Mouse (Mus musculus) neural tube, embryonic 11.5 days (tissue): ENCODE results near the gene Tbx6. TPM values are rescaled to one million over a fixed set of nuclear protein-coding genes. Genes with fewer than 3 reads are reported as not detected.
A peak's percentile ranks its signal among the peaks of the same experiment; 100 is the strongest.

Source experiments
- ATAC-seq: fragments of 200-750 bp; cut with Nextera tagmentation; 2 replicates; pipeline ENCODE4 v1.8.0; 2017; ENCODE audit warnings: moderate number of reproducible peaks, mild to moderate bottlenecking, moderate TSS enrichment, moderate library complexity; ENCODE audit not compliant: insufficient read depth, low FRiP score, low TSS enrichment
- DNase-seq: peaks from one replicate; pipeline ENCODE4 v3.0.0-alpha.2; 2015; ENCODE audit warnings: low spot score
- H3K27ac ChIP-seq: fragments of 300-500 bp; sonication (generic); 2 replicates; pipeline ENCODE4 v1.5.1; 2014; ENCODE audit warnings: low read depth, mild to moderate bottlenecking, low read length
- H3K27me3 ChIP-seq: fragments of 300-500 bp; sonication (generic); 2 replicates; pipeline ENCODE4 v1.6.1; 2014; ENCODE audit warnings: mild to moderate bottlenecking, low read length, mixed read lengths; ENCODE audit not compliant: control insufficient read depth, insufficient read depth
- H3K36me3 ChIP-seq: fragments of 300-500 bp; sonication (generic); 2 replicates; pipeline ENCODE4 v1.6.1; 2014; ENCODE audit warnings: mild to moderate bottlenecking, low read length, moderate library complexity, mixed read lengths; ENCODE audit not compliant: control insufficient read depth, insufficient read depth
- H3K4me1 ChIP-seq: fragments of 300-500 bp; sonication (generic); 2 replicates; pipeline ENCODE4 v1.6.1; 2014; ENCODE audit warnings: low read length, mixed read lengths; ENCODE audit not compliant: control insufficient read depth, insufficient read depth
- H3K4me2 ChIP-seq: fragments of 300-500 bp; sonication (generic); 2 replicates; pipeline ENCODE4 v1.6.1; 2014; ENCODE audit warnings: low read depth, mild to moderate bottlenecking, moderate library complexity
- H3K4me3 ChIP-seq: fragments of 300-500 bp; sonication (generic); 2 replicates; pipeline ENCODE4 v1.5.1; 2014; ENCODE audit warnings: low read depth, low read length
- H3K9ac ChIP-seq: fragments of 300-500 bp; sonication (generic); 2 replicates; pipeline ENCODE4 v1.6.1; 2014; ENCODE audit warnings: mild to moderate bottlenecking, low read length
- H3K9me3 ChIP-seq: fragments of 300-500 bp; sonication (generic); 2 replicates; pipeline ENCODE4 v1.6.1; 2016; ENCODE audit warnings: low read length; ENCODE audit not compliant: control insufficient read depth
- WGBS: fragments of 180-500 bp; shearing (Covaris S2); extraction: QIAGEN DNeasy Blood & Tissue Kit; methylation state at CpG from one replicate; pipeline ENCODE4 v1.1.7; 2014; 5-methylcytosine and 5-hydroxymethylcytosine counted together
- polyA plus RNA-seq: library from polyadenylated mRNA; unstranded; fragments of >200 nt; fragmentation: Nextera tagmentation; extraction: Ambion mirVana; gene quantifications from 2 replicates; pipeline ENCODE4 v1.2.1, GENCODE M21; 2014

Gene Tbx6
- polyA plus RNA-seq, 1 experiment from 2014 or later = 0.38 TPM

GRCm38 (mm10) chr7:126809723-126810369 is 28.6 kb downstream of the Tbx6 start:
- H3K27me3 ChIP-seq = no peaks in the 10 kb centered on the region
- 76% methylated on average over 5 of the region's 5 CpGs for WGBS
- no peak overlapping the region for H3K9ac ChIP-seq
- H3K4me2 ChIP-seq = no peak overlapping the region
- no peaks in the 10 kb centered on the region for H3K36me3 ChIP-seq
- H3K27ac ChIP-seq = no peak overlapping the region
- ATAC-seq (no peak), DNase-seq (no peak)
- H3K4me3 ChIP-seq = no peak overlapping the region
- H3K9me3 ChIP-seq = no peaks in the 10 kb centered on the region
- H3K4me1 ChIP-seq = peaks cover 14% of the 10 kb centered on the region

DNA sequence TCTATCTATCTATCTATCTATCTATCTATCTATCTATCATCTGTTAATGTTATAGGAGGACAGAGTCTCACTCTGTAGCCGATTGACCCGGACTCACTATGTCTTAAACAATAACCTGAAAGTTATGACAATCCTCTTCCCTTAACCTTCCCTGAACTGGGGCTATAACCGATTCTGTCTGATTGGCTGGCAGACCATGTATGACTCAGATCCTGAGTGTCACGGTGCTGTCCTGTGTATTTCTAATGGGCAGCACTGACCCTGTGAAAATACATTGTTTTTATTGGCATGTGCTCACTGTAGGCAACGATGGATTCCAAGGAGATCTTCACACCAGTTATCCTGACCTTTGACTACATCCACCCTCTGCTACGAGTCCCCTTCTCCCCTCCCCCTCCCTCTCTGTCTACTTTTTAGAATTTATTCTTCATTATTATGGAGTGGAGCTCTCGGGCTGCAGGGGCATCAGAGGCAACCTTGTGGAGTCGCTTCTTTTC is 34.5 kb downstream of the Tbx6 start:
- WGBS = 60% methylated on average over 8 of the region's 8 CpGs
- no peak for ATAC-seq
- no peak for DNase-seq
- Histone ChIP-seq H3K4me3 (no peak overlapping the region), H3K9ac (no peak overlapping the region), H3K27me3 (no peaks in the 10 kb centered on the region), H3K27ac (no peak overlapping the region), H3K36me3 (no peaks in the 10 kb centered on the region), H3K4me1 (no peaks in the 10 kb centered on the region), H3K4me2 (no peak overlapping the region), H3K9me3 (no peaks in the 10 kb centered on the region)

DNA sequence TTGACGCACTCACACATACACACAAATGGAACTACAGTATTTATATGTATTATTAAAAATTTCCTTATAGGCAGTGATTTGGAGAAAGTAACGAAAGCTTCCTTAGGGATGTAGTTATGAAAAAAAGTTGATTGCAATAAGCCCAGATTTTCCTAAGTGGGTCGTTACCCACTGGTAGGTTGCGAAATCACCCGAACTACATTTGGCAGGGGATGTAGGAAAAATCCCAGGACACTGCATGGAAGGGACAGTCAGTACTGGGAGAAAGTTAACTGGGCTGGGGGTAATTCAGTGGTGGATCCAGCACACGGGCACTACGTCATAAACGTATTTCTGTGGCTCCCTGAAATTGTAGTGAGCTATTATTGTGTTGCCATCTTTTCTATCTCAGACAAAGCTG is 35.2 kb downstream of the Tbx6 start:
- DNase-seq = no peak
- Histone ChIP-seq H3K4me3 (no peak overlapping the region), H3K9me3 (no peaks in the 10 kb centered on the region), H3K4me2 (no peak overlapping the region), H3K4me1 (no peaks in the 10 kb centered on the region), H3K36me3 (no peaks in the 10 kb centered on the region), H3K9ac (no peak overlapping the region), H3K27ac (no peak overlapping the region), H3K27me3 (no peaks in the 10 kb centered on the region)
- 88% methylated on average over 8 of the region's 8 CpGs for WGBS
- ATAC-seq = no peak

DNA sequence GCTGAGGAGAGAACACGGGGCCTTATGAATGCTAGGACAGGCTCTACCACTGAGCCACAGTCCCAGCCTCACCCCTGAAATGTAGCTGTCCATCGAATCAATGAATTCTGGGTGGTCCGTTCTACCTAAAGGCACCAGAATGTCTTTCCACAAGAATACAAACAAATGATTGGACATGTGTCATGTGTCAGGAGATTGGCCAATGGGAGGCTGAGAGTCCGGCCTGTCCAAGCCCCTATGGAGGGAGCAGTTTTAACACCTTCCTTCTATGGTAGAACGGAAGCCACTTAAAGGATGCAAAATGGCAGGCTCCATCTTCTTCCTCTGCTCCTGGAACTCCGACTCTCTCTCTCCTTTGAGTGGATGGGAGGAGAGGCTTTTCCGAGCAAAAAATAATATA is 36.3 kb downstream of the Tbx6 start:
- no peak overlapping the region for H3K9ac ChIP-seq
- H3K4me1 ChIP-seq = peaks cover 6% of the 10 kb centered on the region
- H3K4me3 ChIP-seq = no peak overlapping the region
- ATAC-seq (no peak), DNase-seq (no peak)
- H3K4me2 ChIP-seq = no peak overlapping the region
- H3K9me3 ChIP-seq = no peaks in the 10 kb centered on the region
- no peak overlapping the region for H3K27ac ChIP-seq
- peaks cover 3% of the 10 kb centered on the region; the same call in 1 of the 2 replicates for H3K27me3 ChIP-seq
- no peaks in the 10 kb centered on the region for H3K36me3 ChIP-seq
- 90% methylated on average over 7 of the region's 7 CpGs for WGBS

GRCm38 (mm10) chr7:126818818-126819217 is 37.5 kb downstream of the Tbx6 start:
- no peak overlapping the region for H3K27ac ChIP-seq
- ATAC-seq (no peak), DNase-seq (no peak)
- WGBS = 36% methylated on average over 1 of the region's 1 CpGs
- H3K4me3 ChIP-seq = no peak overlapping the region
- H3K27me3 ChIP-seq = peaks cover 5% of the 10 kb centered on the region; the same call in 1 of the 2 replicates
- H3K9me3 ChIP-seq = no peaks in the 10 kb centered on the region
- H3K36me3 ChIP-seq = no peaks in the 10 kb centered on the region
- H3K4me2 ChIP-seq = no peak overlapping the region
- H3K9ac ChIP-seq = no peak overlapping the region
- peaks cover 12% of the 10 kb centered on the region for H3K4me1 ChIP-seq

GRCm38 (mm10) chr7:126821835-126822511 is 40.7 kb downstream of the Tbx6 start:
- Histone ChIP-seq H3K4me3 (no peak overlapping the region), H3K27ac (no peak overlapping the region)
- ATAC-seq = peak; percentile 27; the same call in 1 of the 2 replicates

DNA sequence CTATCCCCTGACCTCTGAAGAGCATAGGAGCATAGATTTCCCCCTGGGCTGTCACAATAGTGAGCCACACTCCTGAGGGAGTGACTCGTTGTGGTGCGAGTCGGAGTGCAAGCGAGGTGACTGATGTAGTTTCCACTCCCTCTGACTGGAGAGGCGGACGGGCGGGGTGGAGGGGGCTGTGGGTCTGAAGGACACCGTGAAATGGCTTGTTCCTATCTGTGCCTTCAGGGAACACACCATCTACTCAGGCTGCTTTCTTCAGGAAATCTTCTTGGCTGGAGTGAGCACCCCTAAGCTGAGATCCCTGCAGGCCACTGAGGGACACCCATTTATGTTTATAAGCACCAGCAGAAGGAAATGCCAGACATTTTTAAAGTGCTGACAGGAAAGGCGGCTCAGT is 41.5 kb downstream of the Tbx6 start:
- Histone ChIP-seq H3K9ac (peak overlapping the region; percentile 71), H3K9me3 (no peaks in the 10 kb centered on the region), H3K4me2 (peak overlapping the region; percentile 75), H3K4me1 (peaks cover 12% of the 10 kb centered on the region), H3K4me3 (peak overlapping the region; percentile 46), H3K27ac (no peak overlapping the region), H3K27me3 (peaks cover 5% of the 10 kb centered on the region; the same call in 1 of the 2 replicates), H3K36me3 (no peaks in the 10 kb centered on the region)
- DNase-seq (no peak), ATAC-seq (no peak)
- WGBS = 4% methylated on average over 9 of the region's 9 CpGs

More at GRCm38 (mm10) chr7:126821835-126822511, 40.7 kb downstream of the Tbx6 start:
- peak; percentile 81 for DNase-seq
- WGBS = 25% methylated on average over 7 of the region's 7 CpGs
- peaks cover 12% of the 10 kb centered on the region for H3K4me1 ChIP-seq
- H3K9me3 ChIP-seq = no peaks in the 10 kb centered on the region
- H3K27me3 ChIP-seq = peaks cover 5% of the 10 kb centered on the region; the same call in 1 of the 2 replicates
- H3K36me3 ChIP-seq = no peaks in the 10 kb centered on the region
- H3K4me2 ChIP-seq = no peak overlapping the region
- peak overlapping the region; percentile 11; the same call in 1 of the 2 replicates for H3K9ac ChIP-seq

- H3K4me1 ChIP-seq = peaks cover 12% of the 10 kb centered on the region
- 0% methylated on average over 14 of the region's 19 CpGs for WGBS
- ATAC-seq (peak; percentile 72), DNase-seq (peak; percentile 64)
- H3K27me3 ChIP-seq = peaks cover 5% of the 10 kb centered on the region; the same call in 1 of the 2 replicates
- peak overlapping the region; percentile 62 for H3K27ac ChIP-seq
- peak overlapping the region; percentile 75 for H3K4me2 ChIP-seq
- peak overlapping the region; percentile 71 for H3K9ac ChIP-seq
- H3K4me3 ChIP-seq = peak overlapping the region; percentile 46
- no peaks in the 10 kb centered on the region for H3K36me3 ChIP-seq
- no peaks in the 10 kb centered on the region for H3K9me3 ChIP-seq
Measured at GRCm38 (mm10) chr7:126823202-126823711, 42.0 kb downstream of the Tbx6 start.
